In the genomic region with DNA sequence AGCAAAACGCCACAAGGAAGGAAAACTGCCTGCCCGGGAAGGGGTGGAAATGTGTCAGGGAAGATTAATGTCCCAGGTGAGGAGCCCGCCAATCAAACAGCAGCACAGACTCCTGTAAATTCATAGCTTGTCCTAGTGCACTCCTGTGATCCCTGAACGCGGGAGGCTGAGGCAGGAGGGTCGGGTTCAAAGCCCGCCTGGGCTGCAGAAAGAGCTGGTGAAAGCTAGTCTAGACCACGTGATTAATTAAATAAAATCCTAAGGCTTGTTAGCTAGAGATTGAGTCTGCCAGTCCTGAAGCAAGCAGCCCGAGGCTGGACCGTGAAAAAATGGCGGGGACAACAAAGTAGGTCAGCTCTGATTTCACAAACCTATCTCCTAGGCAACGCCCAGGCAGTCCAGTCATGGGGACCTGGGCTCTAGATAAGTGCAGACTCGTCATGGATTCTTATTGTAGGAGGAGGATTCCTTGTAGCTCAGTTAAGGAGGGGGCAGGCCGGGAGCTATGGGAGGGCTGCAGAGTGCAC, we compare ENCODE assay signal across 8 mouse cellular contexts. TPM values are rescaled to one million over a fixed set of nuclear protein-coding genes. Genes with fewer than 3 reads are reported as not detected.
A peak's percentile ranks its signal among the peaks of the same experiment; 100 is the strongest.
DNase-seq lines count a peak whose midpoint lies in the region; ATAC-seq and TF ChIP-seq lines count a peak whose summit lies in the region.

No protein-coding gene starts in this region.

- H3K4me2 ChIP-seq in kidney, postnatal 0 days (ENCODE audit: low read length), result peak overlapping the region; percentile 47
- peak overlapping the region; percentile 21 for H3K4me2 ChIP-seq in midbrain, embryonic 12.5 days (replicated peaks)

- ATAC-seq in kidney, postnatal 0 days (replicated peaks; ENCODE audit: low FRiP score, low read depth), result peak; percentile 48
- peak; percentile 47 for ATAC-seq in midbrain, embryonic 12.5 days (ENCODE audit: low FRiP score, low read depth)

- H3K4me1 ChIP-seq in heart, embryonic 10.5 days, result peaks cover 38% of the 10 kb centered on the region
- peaks cover 13% of the 10 kb centered on the region; the same call in 1 of the 2 replicates for H3K4me1 ChIP-seq in kidney, postnatal 0 days (replicated peaks; ENCODE audit: insufficient read depth, low read length)
- H3K4me1 ChIP-seq in midbrain, embryonic 12.5 days, result 0 out of 2 replicates have a peak, but pooled peaks cover 12% of the 10 kb centered on the region

- peak; percentile 96 for DNase-seq in heart, adult 11 months
- no peak for DNase-seq in heart, adult 8-10 months (ENCODE audit: low spot score)
- peak; percentile 49 for DNase-seq in adrenal gland, postnatal 25 days
- peak; percentile 81 for DNase-seq in heart, embryonic 10.5 days (ENCODE audit: low spot score)
- DNase-seq in kidney, postnatal 0 days (ENCODE audit: low spot score), result no peak
- no peak for DNase-seq in gastrocnemius, postnatal 10 days
- no peak for DNase-seq in urinary bladder, postnatal 36 days (ENCODE audit: low spot score in 2 of 2)

- 31% methylated on average over 14 of the region's 14 CpGs for WGBS in heart, embryonic 10.5 days
- 34% methylated on average over 14 of the region's 14 CpGs for WGBS in kidney, postnatal 0 days
- 37% methylated on average over 14 of the region's 14 CpGs for WGBS in midbrain, embryonic 12.5 days

- peak overlapping the region; percentile 88 for H3K27ac ChIP-seq in heart, embryonic 10.5 days
- H3K27ac ChIP-seq in kidney, postnatal 0 days, result peak overlapping the region; percentile 75
- no peak overlapping the region; the same call in 1 of the 2 replicates for H3K27ac ChIP-seq in midbrain, embryonic 12.5 days (replicated peaks)

- no peak for TF ChIP-seq CTCF in kidney, postnatal 0 days (IDR thresholded peaks at IDR 0.05; ENCODE audit: low read depth)

- H3K4me3 ChIP-seq in heart, embryonic 10.5 days, result peak overlapping the region; percentile 51
- peak overlapping the region; percentile 11 for H3K4me3 ChIP-seq in kidney, postnatal 0 days (replicated peaks; ENCODE audit: low read depth, low read length)
- no peak overlapping the region for H3K4me3 ChIP-seq in midbrain, embryonic 12.5 days

- no peaks in the 10 kb centered on the region for H3K36me3 ChIP-seq in heart, embryonic 10.5 days
- H3K36me3 ChIP-seq in kidney, postnatal 0 days (ENCODE audit: insufficient read depth, low read length), result no peaks in the 10 kb centered on the region
- no peaks in the 10 kb centered on the region for H3K36me3 ChIP-seq in midbrain, embryonic 12.5 days

- no peaks in the 10 kb centered on the region for H3K27me3 ChIP-seq in heart, embryonic 10.5 days (ENCODE audit: insufficient read depth, poor library complexity, severe bottlenecking)
- no peaks in the 10 kb centered on the region for H3K27me3 ChIP-seq in kidney, postnatal 0 days (ENCODE audit: insufficient read depth, low read length)
- H3K27me3 ChIP-seq in midbrain, embryonic 12.5 days, result no peaks in the 10 kb centered on the region

- no peaks in the 10 kb centered on the region for H3K9me3 ChIP-seq in heart, embryonic 10.5 days
- H3K9me3 ChIP-seq in kidney, postnatal 0 days (replicated peaks; ENCODE audit: low read length), result no peaks in the 10 kb centered on the region
- H3K9me3 ChIP-seq in midbrain, embryonic 12.5 days, result no peaks in the 10 kb centered on the region

- peak overlapping the region; percentile 41; the same call in 1 of the 2 replicates for H3K9ac ChIP-seq in kidney, postnatal 0 days (ENCODE audit: low read depth, low read length)
- H3K9ac ChIP-seq in midbrain, embryonic 12.5 days (replicated peaks), result no peak overlapping the region

RNA-seq across cellular contexts. Expression of a gene that starts 38.9 kb away (rescaled TPM):
- under 1 TPM; 0.05 to 0.22 (median 0.12) TPM for total RNA-seq in heart, adult 8-10 months (2022)
- not detected in 2 replicates for total RNA-seq in adrenal gland, postnatal 25 days (2021)
- 0.73 and 1.2 TPM in 2 replicates for polyA plus RNA-seq in heart, embryonic 10.5 days (2016; fragmentation: Nextera tagmentation; extraction: Ambion mirVana)
- polyA plus RNA-seq in kidney, postnatal 0 days (2015; fragmentation: Nextera tagmentation; extraction: Ambion mirVana), result 1.8 and 2.2 TPM in 2 replicates
- 0.04 and 0.10 TPM in 2 replicates for polyA plus RNA-seq in midbrain, embryonic 12.5 days (2016; fragmentation: Nextera tagmentation; extraction: Ambion mirVana)
- under 1 TPM in 1 of 2 experiments, not detected in 1; 0.07 TPM for total RNA-seq in gastrocnemius, postnatal 10 days (2021)

Comparison
In these comparisons a context has a peak if more than half of its experiments do, and no peak if none do; other contexts are left out.
1. DNase-seq: peak in heart, adult 11 months (single experiment), adrenal gland, postnatal 25 days (single experiment) and heart, embryonic 10.5 days (single experiment); none in heart, adult 8-10 months (single experiment), kidney, postnatal 0 days (single experiment), gastrocnemius, postnatal 10 days (single experiment) and urinary bladder, postnatal 36 days (0 of 2).